Mouse (Mus musculus) thymus, postnatal 14 days (tissue): ENCODE measurements around the gene Cma1.
"Not testable (repeated sequence)": the region's sequence is repeated elsewhere in the genome, so short reads cannot be mapped to it uniquely, and the experiment has no call there.

Experiments
- DNase-seq: peaks from one replicate; pipeline ENCODE4 v3.0.0; 2021

Cma1 gene

GRCm38 (mm10) chr14:55944575-55944974, at the start of gene Cma1:
TSS of gene Cma1 (minus strand) at chr14:55944675.
- no peak for DNase-seq

- DNase-seq, result not testable (repeated sequence)
These were observed 43.0 kb upstream of the Cma1 start for GRCm38 (mm10) chr14:55987464-55987863.

- not testable (repeated sequence) for DNase-seq
These were observed 19.4 kb upstream of the Cma1 start for GRCm38 (mm10) chr14:55963900-55964299.

- no peak for DNase-seq
These were observed 18.8 kb upstream of the Cma1 start for GRCm38 (mm10) chr14:55963263-55963662.

GRCm38 (mm10) chr14:55950346-55951030, 6.0 kb upstream of the Cma1 start, which contains the start of gene Cma2:
TSS of gene Cma2 (plus strand) at chr14:55950980.
- DNase-seq, result no peak

- no peak for DNase-seq
These were observed 1.9 kb upstream of the Cma1 start for GRCm38 (mm10) chr14:55946269-55946969.

GRCm38 (mm10) chr14:55943601-55944000, 874 bp downstream of the Cma1 start:
- no peak for DNase-seq

GRCm38 (mm10) chr14:55940070-55940800, 4.2 kb downstream of the Cma1 start:
- no peak for DNase-seq

- DNase-seq, result no peak
These were observed 10.9 kb downstream of the Cma1 start for GRCm38 (mm10) chr14:55933586-55933985.

GRCm38 (mm10) chr14:55929263-55929997, 15.0 kb downstream of the Cma1 start:
- no peak for DNase-seq

- no peak for DNase-seq
These were observed 17.6 kb downstream of the Cma1 start for GRCm38 (mm10) chr14:55926847-55927246.

- no peak for DNase-seq
These were observed 21.8 kb downstream of the Cma1 start for GRCm38 (mm10) chr14:55922475-55923232.

GRCm38 (mm10) chr14:55918240-55919082, 26.0 kb downstream of the Cma1 start:
- peak; percentile 78 for DNase-seq

- DNase-seq, result peak; percentile 35
These were observed 31.1 kb downstream of the Cma1 start for GRCm38 (mm10) chr14:55913406-55913805.

GRCm38 (mm10) chr14:55905518-55905917, 39.0 kb downstream of the Cma1 start:
- DNase-seq, result no peak

GRCm38 (mm10) chr14:55900414-55900755, 44.1 kb downstream of the Cma1 start:
- DNase-seq, result no peak

- DNase-seq, result peak; percentile 90
These were observed 44.6 kb downstream of the Cma1 start, which contains the start of gene Sdr39u1 for GRCm38 (mm10) chr14:55899701-55900413. TSS of gene Sdr39u1 (minus strand) at chr14:55900293.

GRCm38 (mm10) chr14:55898947-55899346, 45.5 kb downstream of the Cma1 start:
- no peak for DNase-seq

GRCm38 (mm10) chr14:55897671-55898070, 46.8 kb downstream of the Cma1 start:
- DNase-seq, result no peak
